Mouse (Mus musculus) lung, postnatal 36 days (tissue): ENCODE results near the gene Kpna6.
"Not testable (repeated sequence)": the region's sequence is repeated elsewhere in the genome, so short reads cannot be mapped to it uniquely, and the experiment has no call there.

Experiments used
- DNase-seq: peaks from one replicate; pipeline ENCODE4 v3.0.0; 2022; ENCODE audit warnings: mixed read lengths

Kpna6 gene

GRCm38 (mm10) chr4:129672083-129672877 lies at the start of gene Kpna6:
Gene Kpna6 (minus strand): TSS chr4:129672767.
- peak; percentile 90 for DNase-seq

- no peak for DNase-seq
These were observed 43.7 kb upstream of the Kpna6 start for GRCm38 (mm10) chr4:129716310-129716709.

GRCm38 (mm10) chr4:129709486-129710129 lies 37.0 kb upstream of the Kpna6 start:
- DNase-seq: no peak

GRCm38 (mm10) chr4:129706750-129707149 lies 34.2 kb upstream of the Kpna6 start:
- DNase-seq: no peak

GRCm38 (mm10) chr4:129702454-129702853 lies 29.9 kb upstream of the Kpna6 start:
- DNase-seq: peak; percentile 31

GRCm38 (mm10) chr4:129701503-129702377 lies 29.2 kb upstream of the Kpna6 start:
- DNase-seq: peak; percentile 97

GRCm38 (mm10) chr4:129700661-129701060 lies 28.1 kb upstream of the Kpna6 start:
- not testable (repeated sequence) for DNase-seq

- DNase-seq: no peak
These were observed 27.6 kb upstream of the Kpna6 start for GRCm38 (mm10) chr4:129700216-129700615.

- no peak for DNase-seq
These were observed 24.6 kb upstream of the Kpna6 start for GRCm38 (mm10) chr4:129697191-129697590.

- peak; percentile 95 for DNase-seq
These were observed 23.8 kb upstream of the Kpna6 start, which contains the start of gene Tmem39b for GRCm38 (mm10) chr4:129696158-129696985. Gene Tmem39b (minus strand): TSS chr4:129696838.

GRCm38 (mm10) chr4:129695815-129696157 lies 23.2 kb upstream of the Kpna6 start:
- no peak for DNase-seq

- no peak for DNase-seq
These were observed 12.0 kb upstream of the Kpna6 start for GRCm38 (mm10) chr4:129684531-129684930.

GRCm38 (mm10) chr4:129683901-129684493 lies 11.4 kb upstream of the Kpna6 start:
- DNase-seq: no peak

- DNase-seq: no peak
These were observed 9.3 kb upstream of the Kpna6 start for GRCm38 (mm10) chr4:129681837-129682236.

- no peak for DNase-seq
These were observed 397 bp upstream of the Kpna6 start for GRCm38 (mm10) chr4:129672878-129673449.

GRCm38 (mm10) chr4:129671491-129672082 lies 980 bp downstream of the Kpna6 start:
- DNase-seq: peak; percentile 76

- no peak for DNase-seq
These were observed 10.2 kb downstream of the Kpna6 start for GRCm38 (mm10) chr4:129662255-129662813.

- DNase-seq: no peak
These were observed 11.0 kb downstream of the Kpna6 start for GRCm38 (mm10) chr4:129661584-129661983.

GRCm38 (mm10) chr4:129654770-129655169 lies 17.8 kb downstream of the Kpna6 start:
- DNase-seq: no peak

GRCm38 (mm10) chr4:129650359-129650758 lies 22.2 kb downstream of the Kpna6 start:
- DNase-seq: no peak

- DNase-seq: no peak
These were observed 23.9 kb downstream of the Kpna6 start for GRCm38 (mm10) chr4:129648656-129649055.
